ENCODE assay signal across 8 mouse cellular contexts in genomic region chr1:74506471-74506881, GRCm38 (mm10). TPM values are rescaled to one million over a fixed set of nuclear protein-coding genes. Genes with fewer than 3 reads are reported as not detected.
A peak's percentile ranks its signal among the peaks of the same experiment; 100 is the strongest.
DNase-seq lines count a peak whose midpoint lies in the region; ATAC-seq and TF ChIP-seq lines count a peak whose summit lies in the region.

No protein-coding gene starts in this region.

- peaks cover 96% of the 10 kb centered on the region for H3K79me2 ChIP-seq in C2C12 (ENCODE audit: control insufficient read depth, insufficient read depth)

- no peaks in the 10 kb centered on the region for H3K9me3 ChIP-seq in midbrain, embryonic 13.5 days

- ATAC-seq in midbrain, embryonic 13.5 days = no peak

- peak overlapping the region; percentile 80 for H3K9ac ChIP-seq in midbrain, embryonic 13.5 days (replicated peaks)

- peak; percentile 44 to 63 for DNase-seq in gastrocnemius, postnatal 4 days (ENCODE audit: low spot score in 2 of 2)
- DNase-seq in gastrocnemius, adult 18-20 months (ENCODE audit: low spot score) = no peak
- DNase-seq in c-Kit-negative CD71-positive TER-119-positive erythroid progenitor cells, embryonic 14.5 days (ENCODE audit: low read depth, low spot score) = peak; percentile 64
- peak; percentile 18 to 27 for DNase-seq in frontal cortex, adult 2 months (ENCODE audit: extremely low spot score in 1 of 2, low spot score in 1 of 2)
- DNase-seq in left cerebral cortex, postnatal 4 days = peak; percentile 82
- no peak for DNase-seq in B cell, adult 2 months

- intact Hi-C loops in left cerebral cortex, postnatal 4 days (cut with DNase I) = no loop called here

- H3K36me3 ChIP-seq in C2C12 (ENCODE audit: control insufficient read depth, insufficient read depth) = peaks cover 37% of the 10 kb centered on the region
- no peaks in the 10 kb centered on the region; the same call in 1 of the 2 replicates for H3K36me3 ChIP-seq in midbrain, embryonic 13.5 days

- no peak for TF ChIP-seq CTCF in C2C12 (IDR thresholded peaks at IDR 0.05; ENCODE audit: control insufficient read depth, insufficient read depth, insufficient read length)

- peak overlapping the region; percentile 74 for H3K4me2 ChIP-seq in midbrain, embryonic 13.5 days (replicated peaks)

- H3K4me1 ChIP-seq in midbrain, embryonic 13.5 days (replicated peaks) = peaks cover 42% of the 10 kb centered on the region

- peak overlapping the region; percentile 97 for H3ac ChIP-seq in C2C12 (ENCODE audit: control insufficient read depth, insufficient read length, low read depth)

- H3K79me3 ChIP-seq in C2C12 (ENCODE audit: low read depth) = peaks cover 84% of the 10 kb centered on the region

- 1% methylated on average over 33 of the region's 34 CpGs for WGBS in midbrain, embryonic 13.5 days

- H3K4me3 ChIP-seq in C2C12 (ENCODE audit: insufficient read depth, poor library complexity, severe bottlenecking) = peak overlapping the region; percentile 95
- peak overlapping the region; percentile 82 for H3K4me3 ChIP-seq in midbrain, embryonic 13.5 days (replicated peaks)

- H3K27me3 ChIP-seq in C2C12 (ENCODE audit: control insufficient read depth, insufficient read depth, insufficient read length) = no peaks in the 10 kb centered on the region
- H3K27me3 ChIP-seq in midbrain, embryonic 13.5 days = no peaks in the 10 kb centered on the region

- H3K27ac ChIP-seq in midbrain, embryonic 13.5 days = peak overlapping the region; percentile 88

TF ChIP-seq in C2C12, 6 proteins besides CTCF, POLR2A, EP300 and RAD21:
- no peak for TF ChIP-seq MAX (IDR thresholded peaks at IDR 0.05)
- TF ChIP-seq CEBPB (IDR thresholded peaks at IDR 0.05; ENCODE audit: low read depth) = no peak
- no peak for TF ChIP-seq MYOD1 (IDR thresholded peaks at IDR 0.05; ENCODE audit: control insufficient read depth, insufficient read length, low read depth)
- TF ChIP-seq USF1 (IDR thresholded peaks at IDR 0.05; ENCODE audit: low read depth) = no peak
- no peak for TF ChIP-seq MYOG (IDR thresholded peaks at IDR 0.05; ENCODE audit: control insufficient read depth, extremely low read depth, insufficient read length)
- no peak for TF ChIP-seq FOSL1 (IDR thresholded peaks at IDR 0.05; ENCODE audit: insufficient read depth, low read length, poor library complexity, severe bottlenecking)

RNA-seq across cellular contexts. Expression of gene Cnot9, which starts 0.6 kb away (rescaled TPM):
- total RNA-seq in gastrocnemius, postnatal 4 days (2021) = 10 to 100 TPM; 30.0 to 30.2 TPM
- total RNA-seq in gastrocnemius, adult 18-20 months (2021) = 10 to 100 TPM; 12.1 to 13.1 TPM
- polyA plus RNA-seq in C2C12 (2012; fragmentation: generic; extraction: Trizol) = 52.4 TPM
- 26.3 and 26.8 TPM in 2 replicates for polyA plus RNA-seq in frontal cortex, adult 2 months (2012; rRNA removed)
- total RNA-seq in left cerebral cortex, postnatal 4 days (2021) = 10 to 100 TPM; 43.9 to 48.1 TPM
- polyA plus RNA-seq in midbrain, embryonic 13.5 days (2015; fragmentation: Nextera tagmentation; extraction: Ambion mirVana) = 57.7 and 58.3 TPM in 2 replicates

RNA-seq across cellular contexts. Expression of gene Plcd4, which starts 36.2 kb away (rescaled TPM):
- 10 to 100 TPM; 40.6 to 44.9 TPM for total RNA-seq in gastrocnemius, postnatal 4 days (2021)
- total RNA-seq in gastrocnemius, adult 18-20 months (2021) = 10 to 100 TPM; 58.2 to 66.9 TPM
- 0.33 TPM for polyA plus RNA-seq in C2C12 (2012; fragmentation: generic; extraction: Trizol)
- 15.8 and 19.2 TPM in 2 replicates for polyA plus RNA-seq in frontal cortex, adult 2 months (2012; rRNA removed)
- 1 to 10 TPM; 3.7 TPM for total RNA-seq in left cerebral cortex, postnatal 4 days (2021)
- 2.2 and 2.9 TPM in 2 replicates for polyA plus RNA-seq in midbrain, embryonic 13.5 days (2015; fragmentation: Nextera tagmentation; extraction: Ambion mirVana)

RNA-seq across cellular contexts. Expression of gene Usp37, which starts 37.6 kb away (rescaled TPM):
- 10 to 100 TPM; 19.7 to 20.5 TPM for total RNA-seq in gastrocnemius, postnatal 4 days (2021)
- total RNA-seq in gastrocnemius, adult 18-20 months (2021) = 1 to 10 TPM; 7.2 to 7.8 TPM
- polyA plus RNA-seq in C2C12 (2012; fragmentation: generic; extraction: Trizol) = 4.9 TPM
- 9.8 and 12.2 TPM in 2 replicates for polyA plus RNA-seq in frontal cortex, adult 2 months (2012; rRNA removed)
- total RNA-seq in left cerebral cortex, postnatal 4 days (2021) = 10 to 100 TPM; 24.3 to 26.6 TPM
- 32.2 and 33.4 TPM in 2 replicates for polyA plus RNA-seq in midbrain, embryonic 13.5 days (2015; fragmentation: Nextera tagmentation; extraction: Ambion mirVana)

Comparison
In these comparisons a context has a peak if more than half of its experiments do, and no peak if none do; other contexts are left out.
1. DNase-seq: peak in gastrocnemius, postnatal 4 days (2 of 2), c-Kit-negative CD71-positive TER-119-positive erythroid progenitor cells, embryonic 14.5 days (single experiment), frontal cortex, adult 2 months (2 of 2) and left cerebral cortex, postnatal 4 days (single experiment); none in gastrocnemius, adult 18-20 months (single experiment) and B cell, adult 2 months (0 of 2).
2. RNA of gene Plcd4, which starts 36.2 kb away (total RNA-seq): 58.2 to 66.9 TPM in gastrocnemius, adult 18-20 months and 40.6 to 44.9 TPM in gastrocnemius, postnatal 4 days; 3.7 TPM in left cerebral cortex, postnatal 4 days; every median in the first group is over 4 times any median in the second.